Mouse (Mus musculus): ENCODE results near the gene Fgf18.

Gene Fgf18

GRCm38 (mm10) chr11:33070520-33070919 is 76.7 kb downstream of the Fgf18 start:
- no peak for DNase-seq (ENCODE audit: low read depth)

All from c-Kit-positive CD71-negative TER-119-negative erythroid progenitor cells, embryonic 14.5 days (primary cell).